Mouse (Mus musculus) kidney, adult 18-20 months (tissue): ENCODE results near the gene Stpg3.

Experiments
- DNase-seq: peaks from one replicate; pipeline ENCODE4 v3.0.0; 2021

The Stpg3 gene

GRCm38 (mm10) chr2:25234551-25235220, 20.2 kb upstream of the Stpg3 start:
- DNase-seq, result peak; percentile 49

GRCm38 (mm10) chr2:25234050-25234449, 19.6 kb upstream of the Stpg3 start, which contains the start of gene Slc34a3:
TSS of gene Slc34a3 (minus strand) at chr2:25234364.
- peak; percentile 40 for DNase-seq

GRCm38 (mm10) chr2:25233421-25233820, 19.0 kb upstream of the Stpg3 start:
- DNase-seq, result no peak

- no peak for DNase-seq
Observed at GRCm38 (mm10) chr2:25231038-25231437, 16.6 kb upstream of the Stpg3 start.

GRCm38 (mm10) chr2:25230581-25230980, 16.1 kb upstream of the Stpg3 start:
- no peak for DNase-seq

GRCm38 (mm10) chr2:25229582-25229981, 15.1 kb upstream of the Stpg3 start:
- no peak for DNase-seq

GRCm38 (mm10) chr2:25228995-25229530, 14.6 kb upstream of the Stpg3 start:
- DNase-seq, result no peak

GRCm38 (mm10) chr2:25228431-25228889, 14.0 kb upstream of the Stpg3 start:
- peak; percentile 88 for DNase-seq

GRCm38 (mm10) chr2:25227406-25227805, 13.0 kb upstream of the Stpg3 start:
- no peak for DNase-seq

GRCm38 (mm10) chr2:25226864-25227263, 12.4 kb upstream of the Stpg3 start:
- no peak for DNase-seq

GRCm38 (mm10) chr2:25225811-25226379, 11.5 kb upstream of the Stpg3 start:
- no peak for DNase-seq

- peak; percentile 96 for DNase-seq
Observed at GRCm38 (mm10) chr2:25224766-25225752, 10.6 kb upstream of the Stpg3 start.

GRCm38 (mm10) chr2:25224492-25224765, 10.0 kb upstream of the Stpg3 start, which contains the start of gene Tubb4b:
TSS of gene Tubb4b (minus strand) at chr2:25224702.
- no peak for DNase-seq

- peak; percentile 84 for DNase-seq
Observed at GRCm38 (mm10) chr2:25223681-25224491, 9.4 kb upstream of the Stpg3 start.

- no peak for DNase-seq
Observed at GRCm38 (mm10) chr2:25221331-25221772, 6.9 kb upstream of the Stpg3 start.

- DNase-seq, result no peak
Observed at GRCm38 (mm10) chr2:25218445-25218844, 4.0 kb upstream of the Stpg3 start, which contains the start of gene Fam166a. TSS of gene Fam166a (plus strand) at chr2:25218745.

- DNase-seq, result no peak
Observed at GRCm38 (mm10) chr2:25217666-25218065, 3.2 kb upstream of the Stpg3 start.

GRCm38 (mm10) chr2:25213266-25213865, 1.1 kb downstream of the Stpg3 start:
- DNase-seq, result no peak

GRCm38 (mm10) chr2:25211121-25211670, 3.2 kb downstream of the Stpg3 start, which contains the start of gene Nelfb:
TSS of gene Nelfb (minus strand) at chr2:25211489.
- DNase-seq, result peak; percentile 92

GRCm38 (mm10) chr2:25210686-25211085, 3.8 kb downstream of the Stpg3 start:
- no peak for DNase-seq

GRCm38 (mm10) chr2:25207593-25207992, 6.8 kb downstream of the Stpg3 start:
- no peak for DNase-seq
